Mouse (Mus musculus) intestine, embryonic 14.5 days (tissue): ENCODE data around the gene Sorcs1. TPM values are rescaled to one million over a fixed set of nuclear protein-coding genes. Genes with fewer than 3 reads are reported as not detected.

Experiments
- ATAC-seq: fragments of 200-750 bp; cut with Nextera tagmentation; replicated peaks from 2 replicates; pipeline ENCODE4 v1.8.0; 2017; ENCODE audit warnings: low read depth, moderate number of reproducible peaks, moderate TSS enrichment, moderate library complexity; ENCODE audit not compliant: low FRiP score, low TSS enrichment
- DNase-seq: peaks from one replicate; pipeline ENCODE4 v3.0.0-alpha.2; 2018; ENCODE audit warnings: low spot score
- H3K27ac ChIP-seq: fragments of 300-500 bp; sonication (generic); 2 replicates; pipeline ENCODE4 v1.5.1; 2014; ENCODE audit warnings: low read depth, mild to moderate bottlenecking, control low read depth
- H3K27me3 ChIP-seq: fragments of 300-500 bp; sonication (generic); replicated peaks from 2 replicates; pipeline ENCODE4 v1.6.1; 2014; ENCODE audit warnings: low read length, control low read depth; ENCODE audit not compliant: control insufficient read depth, insufficient read depth
- H3K36me3 ChIP-seq: fragments of 300-500 bp; sonication (generic); 2 replicates; pipeline ENCODE4 v1.6.1; 2014; ENCODE audit warnings: low read length, control low read depth; ENCODE audit not compliant: control insufficient read depth, insufficient read depth
- H3K4me1 ChIP-seq: fragments of 300-500 bp; sonication (generic); replicated peaks from 2 replicates; pipeline ENCODE4 v1.6.1; 2014; ENCODE audit warnings: low read length, control low read depth, mixed read lengths; ENCODE audit not compliant: control insufficient read depth, insufficient read depth
- H3K4me2 ChIP-seq: fragments of 300-500 bp; sonication (generic); 2 replicates; pipeline ENCODE4 v1.6.1; 2014; ENCODE audit warnings: low read length
- H3K4me3 ChIP-seq: fragments of 300-500 bp; sonication (generic); 2 replicates; pipeline ENCODE4 v1.5.1; 2014; ENCODE audit warnings: low read depth, low read length, control low read depth, mixed read lengths
- H3K9ac ChIP-seq: fragments of 300-500 bp; sonication (generic); 2 replicates; pipeline ENCODE4 v1.6.1; 2014; ENCODE audit warnings: mild to moderate bottlenecking, low read length
- H3K9me3 ChIP-seq: fragments of 300-500 bp; sonication (generic); 2 replicates; pipeline ENCODE4 v1.6.1; 2016; ENCODE audit warnings: low read length, control low read depth; ENCODE audit not compliant: control insufficient read depth
- WGBS: fragments of 180-500 bp; shearing (Covaris S2); extraction: QIAGEN DNeasy Blood & Tissue Kit; methylation state at CpG from one replicate; pipeline ENCODE4 v1.1.7; 2014; 5-methylcytosine and 5-hydroxymethylcytosine counted together
- polyA plus RNA-seq: library from polyadenylated mRNA; unstranded; fragments of >200 nt; fragmentation: Nextera tagmentation; extraction: Ambion mirVana; gene quantifications from 2 replicates; pipeline ENCODE4 v1.2.1, GENCODE M21; 2014

The Sorcs1 gene
- polyA plus RNA-seq, 1 experiment from 2014 or later, result 2.6 TPM

DNA sequence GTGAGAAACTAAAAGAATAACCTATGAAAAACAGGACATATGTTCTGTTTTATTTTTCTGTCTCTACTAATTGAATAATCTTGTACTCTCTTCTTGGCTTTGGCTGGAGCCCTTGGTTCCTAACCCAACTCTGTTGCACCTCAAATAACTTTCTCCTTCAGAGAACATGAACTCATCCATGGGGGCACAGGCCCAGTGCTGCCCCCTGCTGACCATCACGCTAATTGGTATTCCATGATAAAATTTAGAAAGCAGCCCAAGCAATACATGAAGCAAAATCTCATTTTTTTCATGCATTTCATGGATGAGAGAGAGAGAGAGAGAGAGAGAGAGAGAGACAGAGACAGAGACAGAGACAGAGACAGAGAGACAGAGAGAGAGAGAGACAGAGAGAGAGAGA lies 255.5 kb downstream of the Sorcs1 start:
- H3K27me3 ChIP-seq, result no peaks in the 10 kb centered on the region
- no peak overlapping the region for H3K4me2 ChIP-seq
- H3K9me3 ChIP-seq, result no peaks in the 10 kb centered on the region
- H3K27ac ChIP-seq, result no peak overlapping the region
- H3K4me1 ChIP-seq, result no peaks in the 10 kb centered on the region
- ATAC-seq (no peak), DNase-seq (no peak)
- WGBS, result 67% methylated on average over 1 of the region's 1 CpGs
- no peak overlapping the region for H3K4me3 ChIP-seq
- no peaks in the 10 kb centered on the region for H3K36me3 ChIP-seq
- no peak overlapping the region for H3K9ac ChIP-seq

GRCm38 (mm10) chr19:50418962-50419720 lies 259.3 kb downstream of the Sorcs1 start:
- 48% methylated on average over 14 of the region's 14 CpGs for WGBS
- Histone ChIP-seq H3K36me3 (no peaks in the 10 kb centered on the region), H3K9ac (no peak overlapping the region), H3K4me3 (no peak overlapping the region), H3K4me1 (no peaks in the 10 kb centered on the region), H3K27ac (no peak overlapping the region), H3K9me3 (no peaks in the 10 kb centered on the region), H3K27me3 (no peaks in the 10 kb centered on the region), H3K4me2 (no peak overlapping the region)
- no peak for ATAC-seq
- DNase-seq, result no peak

- Histone ChIP-seq H3K9ac (no peak overlapping the region), H3K27ac (no peak overlapping the region), H3K9me3 (no peaks in the 10 kb centered on the region), H3K4me1 (no peaks in the 10 kb centered on the region), H3K27me3 (no peaks in the 10 kb centered on the region), H3K36me3 (no peaks in the 10 kb centered on the region), H3K4me2 (no peak overlapping the region), H3K4me3 (no peak overlapping the region)
- WGBS, result 85% methylated on average over 3 of the region's 3 CpGs
- DNase-seq (no peak), ATAC-seq (no peak)
These were observed 267.9 kb downstream of the Sorcs1 start for GRCm38 (mm10) chr19:50410561-50410960.

DNA sequence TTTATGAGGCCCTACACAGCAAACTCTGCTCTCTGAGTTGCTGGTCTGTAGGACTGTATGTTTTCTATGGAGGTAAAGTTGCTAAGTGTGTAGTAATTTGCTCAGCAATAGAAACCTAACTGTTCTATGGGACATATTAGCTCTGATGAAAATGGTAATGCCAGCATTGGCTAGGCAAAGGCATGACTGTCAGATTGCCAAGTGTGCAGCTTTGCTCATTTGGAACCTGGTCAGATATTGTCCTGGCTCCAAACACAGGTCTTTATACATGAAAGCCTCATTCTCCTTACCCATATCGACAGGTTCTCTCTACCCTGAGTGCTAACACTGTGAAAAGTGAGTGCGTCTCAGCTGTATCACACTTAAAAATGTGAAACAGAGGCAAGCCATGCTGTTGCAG lies 280.1 kb downstream of the Sorcs1 start:
- H3K9me3 ChIP-seq, result no peaks in the 10 kb centered on the region
- H3K27me3 ChIP-seq, result no peaks in the 10 kb centered on the region
- WGBS, result 94% methylated on average over 2 of the region's 2 CpGs
- H3K4me3 ChIP-seq, result no peak overlapping the region
- H3K27ac ChIP-seq, result no peak overlapping the region
- no peak for ATAC-seq
- H3K4me1 ChIP-seq, result no peaks in the 10 kb centered on the region
- no peak for DNase-seq
- no peaks in the 10 kb centered on the region for H3K36me3 ChIP-seq
- no peak overlapping the region for H3K4me2 ChIP-seq
- no peak overlapping the region for H3K9ac ChIP-seq

GRCm38 (mm10) chr19:50395731-50396130 lies 282.7 kb downstream of the Sorcs1 start:
- no peaks in the 10 kb centered on the region for H3K9me3 ChIP-seq
- no peaks in the 10 kb centered on the region for H3K4me1 ChIP-seq
- H3K27me3 ChIP-seq, result no peaks in the 10 kb centered on the region
- ATAC-seq (no peak), DNase-seq (no peak)
- WGBS, result 82% methylated on average over 6 of the region's 6 CpGs
- no peaks in the 10 kb centered on the region for H3K36me3 ChIP-seq
- H3K27ac ChIP-seq, result no peak overlapping the region
- H3K4me3 ChIP-seq, result no peak overlapping the region
- no peak overlapping the region for H3K4me2 ChIP-seq
- H3K9ac ChIP-seq, result no peak overlapping the region

GRCm38 (mm10) chr19:50394101-50394500 lies 284.3 kb downstream of the Sorcs1 start:
- H3K9me3 ChIP-seq, result no peaks in the 10 kb centered on the region
- no peak overlapping the region for H3K4me2 ChIP-seq
- H3K9ac ChIP-seq, result no peak overlapping the region
- ATAC-seq (no peak), DNase-seq (no peak)
- WGBS, result 90% methylated on average over 5 of the region's 5 CpGs
- H3K4me1 ChIP-seq, result no peaks in the 10 kb centered on the region
- H3K4me3 ChIP-seq, result no peak overlapping the region
- no peaks in the 10 kb centered on the region for H3K36me3 ChIP-seq
- no peak overlapping the region for H3K27ac ChIP-seq
- H3K27me3 ChIP-seq, result no peaks in the 10 kb centered on the region

GRCm38 (mm10) chr19:50389925-50390552 lies 288.4 kb downstream of the Sorcs1 start:
- peaks cover 4% of the 10 kb centered on the region for H3K9me3 ChIP-seq
- H3K4me2 ChIP-seq, result no peak overlapping the region
- DNase-seq (no peak), ATAC-seq (no peak)
- no peak overlapping the region for H3K27ac ChIP-seq
- H3K36me3 ChIP-seq, result no peaks in the 10 kb centered on the region
- WGBS, result 72% methylated on average over 9 of the region's 9 CpGs
- no peak overlapping the region for H3K4me3 ChIP-seq
- no peaks in the 10 kb centered on the region for H3K27me3 ChIP-seq
- no peak overlapping the region for H3K9ac ChIP-seq
- no peaks in the 10 kb centered on the region for H3K4me1 ChIP-seq

GRCm38 (mm10) chr19:50378901-50379300 lies 299.5 kb downstream of the Sorcs1 start:
- Histone ChIP-seq H3K4me3 (no peak overlapping the region), H3K9me3 (no peaks in the 10 kb centered on the region), H3K9ac (no peak overlapping the region), H3K36me3 (no peaks in the 10 kb centered on the region), H3K4me2 (no peak overlapping the region), H3K27me3 (no peaks in the 10 kb centered on the region), H3K27ac (no peak overlapping the region), H3K4me1 (no peaks in the 10 kb centered on the region)
- ATAC-seq, result no peak
- no peak for DNase-seq
- 84% methylated on average over 5 of the region's 5 CpGs for WGBS

DNA sequence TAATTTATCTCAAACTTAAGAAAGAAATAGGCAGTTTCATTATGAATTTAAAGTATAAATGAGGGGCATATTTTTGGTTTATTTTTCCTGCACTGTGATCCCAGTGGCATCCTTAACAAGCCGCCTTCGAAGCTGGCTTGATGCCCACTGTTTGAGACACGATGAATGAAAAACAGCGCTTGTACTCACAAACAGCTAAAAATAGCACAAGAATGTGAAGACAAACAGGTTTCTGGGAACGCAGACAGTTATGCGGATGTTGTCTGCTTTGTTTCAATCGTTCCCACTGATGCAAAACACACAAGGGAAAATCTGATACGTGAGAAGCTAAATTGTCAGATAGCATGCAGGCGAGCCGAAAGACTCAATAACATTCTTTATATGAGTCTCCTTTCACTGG lies 303.7 kb downstream of the Sorcs1 start:
- Histone ChIP-seq H3K9me3 (no peaks in the 10 kb centered on the region), H3K4me2 (0 out of 2 replicates have a peak overlapping the region, but pooled peaks have one; percentile 16)
- 42% methylated on average over 10 of the region's 10 CpGs for WGBS

More for the DNA sequence above, 303.7 kb downstream of the Sorcs1 start:
- H3K36me3 ChIP-seq, result no peaks in the 10 kb centered on the region
- H3K9ac ChIP-seq, result no peak overlapping the region
- H3K4me1 ChIP-seq, result no peaks in the 10 kb centered on the region
- no peak overlapping the region for H3K4me3 ChIP-seq
- no peak for DNase-seq
- no peaks in the 10 kb centered on the region for H3K27me3 ChIP-seq
- ATAC-seq, result no peak
- H3K27ac ChIP-seq, result no peak overlapping the region
